Mouse (Mus musculus) cerebellum, adult 2 months (tissue): Measurements from ENCODE around the gene Klf9. TPM values are rescaled to one million over a fixed set of nuclear protein-coding genes. Genes with fewer than 3 reads are reported as not detected.

ENCODE experiments used
- DNase-seq, 2 experiments: peaks; one replicate each; pipeline ENCODE4 v3.0.0; 2021
- H3K27ac ChIP-seq: fragments of 200-500 bp; 2 replicates; pipeline ENCODE4 v1.5.1; 2012; ENCODE audit warnings: low read length, control low read depth, inconsistent platforms; ENCODE audit not compliant: insufficient read depth
- H3K27me3 ChIP-seq: fragments of 200-500 bp; 2 replicates; pipeline ENCODE4 v1.6.1; 2012; ENCODE audit warnings: inconsistent platforms, mild to moderate bottlenecking, low read length, moderate library complexity; ENCODE audit not compliant: control insufficient read depth, insufficient read depth
- H3K4me1 ChIP-seq: fragments of 200-500 bp; 2 replicates; pipeline ENCODE4 v1.6.1; 2011; ENCODE audit warnings: low read length; ENCODE audit not compliant: control insufficient read depth, insufficient read depth
- H3K4me3 ChIP-seq: fragments of 200-500 bp; replicated peaks from 2 replicates; pipeline ENCODE3; 2011; ENCODE audit warnings: mild to moderate bottlenecking, low read depth, low read length, control low read depth; ENCODE audit not compliant: insufficient read depth
- CTCF ChIP-seq: fragments of 200-500 bp; IDR thresholded peaks from 2 replicates; pipeline ENCODE4 v1.5.1; 2011; ENCODE audit warnings: low read depth, mild to moderate bottlenecking, control low read depth, low read length, moderate library complexity, borderline replicate concordance; ENCODE audit not compliant: insufficient read depth
- POLR2A ChIP-seq: fragments of 200-500 bp; IDR thresholded peaks from 2 replicates; pipeline ENCODE4 v1.6.1; 2011; ENCODE audit warnings: low read length, control low read depth, borderline replicate concordance; ENCODE audit not compliant: insufficient read depth
- WGBS: fragments of 180-500 bp; shearing (Covaris S2); methylation state at CpG from one replicate; pipeline ENCODE4 v1.1.7; 2018; 5-methylcytosine and 5-hydroxymethylcytosine counted together
- polyA plus RNA-seq: library from polyadenylated mRNA; depleted of rRNA; stranded (reverse); fragments of >200 nt; gene quantifications from 2 replicates; pipeline ENCODE4 v1.2.3, GENCODE M21; 2012

Gene Klf9
- polyA plus RNA-seq, 1 experiment: 93.5 TPM

DNA sequence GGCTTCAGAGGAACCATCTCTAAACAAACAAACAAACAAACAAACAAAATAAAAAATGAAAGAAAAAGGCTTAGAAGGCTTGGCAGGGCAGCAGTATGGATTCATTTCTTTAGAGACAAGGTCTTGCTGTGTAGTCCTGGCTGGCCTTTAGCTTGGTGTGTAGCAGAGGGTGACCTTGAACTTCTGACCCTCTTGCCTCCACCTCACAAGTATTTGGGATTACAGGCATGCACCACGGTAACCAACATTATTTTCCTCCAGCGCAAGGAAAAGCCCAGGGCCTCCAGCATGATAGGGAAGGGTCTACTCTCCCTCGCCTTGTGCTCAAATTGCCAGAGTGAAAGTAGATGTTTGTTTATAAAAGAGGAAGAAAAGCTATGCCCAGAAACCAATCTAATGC lies 34.1 kb downstream of the Klf9 start:
- 82% methylated on average over 3 of the region's 3 CpGs for WGBS
- Histone ChIP-seq H3K4me1 (peaks cover 5% of the 10 kb centered on the region), H3K4me3 (no peak overlapping the region), H3K27ac (no peak overlapping the region), H3K27me3 (no peaks in the 10 kb centered on the region)
- TF ChIP-seq CTCF (no peak), POLR2A (no peak)
- peak in 1 of 2 experiments; percentile 5 for DNase-seq

DNA sequence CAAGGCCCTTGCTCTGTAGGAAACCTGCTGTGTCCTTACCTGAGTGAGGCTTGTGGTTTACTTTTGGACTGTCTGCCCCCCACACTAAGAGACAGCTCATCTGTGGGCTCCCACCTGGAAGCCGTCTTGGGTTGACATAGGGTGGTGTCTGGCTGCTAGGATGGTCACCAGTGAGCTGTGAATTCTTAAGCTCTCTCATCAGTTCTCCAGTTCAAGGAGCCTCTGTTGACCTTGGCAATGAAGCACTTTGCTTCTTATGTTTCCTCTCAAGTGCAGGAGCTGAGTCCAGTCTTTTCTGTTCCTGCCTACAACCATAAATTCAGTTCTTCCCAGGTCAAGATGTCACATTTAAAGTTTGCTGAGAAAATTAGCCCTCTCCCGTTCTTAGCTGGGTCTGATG lies 34.5 kb downstream of the Klf9 start:
- no peak for DNase-seq

DNA sequence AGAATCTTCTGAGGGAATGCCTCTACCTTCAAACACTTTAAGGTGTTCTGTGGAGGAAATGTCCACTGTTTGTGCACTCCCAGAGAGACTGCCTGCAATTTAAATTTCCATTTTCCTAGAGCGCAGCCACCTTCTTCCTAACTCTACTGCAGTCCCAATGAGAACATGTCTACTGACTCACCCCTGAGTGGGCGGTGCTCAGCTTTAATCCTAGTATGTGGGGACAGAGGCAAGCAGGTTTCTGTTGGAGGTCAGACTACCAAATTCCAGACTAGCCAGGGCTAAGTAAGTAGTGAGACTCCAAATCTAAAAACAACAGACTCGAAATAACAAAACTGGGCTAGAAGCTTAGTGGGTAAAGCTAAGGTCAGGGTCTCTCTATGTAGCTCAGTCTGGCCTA lies 37.5 kb downstream of the Klf9 start:
- Histone ChIP-seq H3K27me3 (no peaks in the 10 kb centered on the region), H3K4me1 (no peaks in the 10 kb centered on the region), H3K27ac (no peak overlapping the region), H3K4me3 (no peak overlapping the region)
- DNase-seq: peak in 1 of 2 experiments; percentile 6
- 92% methylated on average over 3 of the region's 3 CpGs for WGBS
- TF ChIP-seq CTCF: no peak
- no peak for TF ChIP-seq POLR2A

More for the DNA sequence above, 34.5 kb downstream of the Klf9 start:
- Histone ChIP-seq H3K4me3 (no peak overlapping the region), H3K4me1 (peaks cover 2% of the 10 kb centered on the region), H3K27me3 (no peaks in the 10 kb centered on the region), H3K27ac (no peak overlapping the region)
- no peak for TF ChIP-seq POLR2A
- 88% methylated on average over 2 of the region's 2 CpGs for whole genome bisulfite sequencing

DNA sequence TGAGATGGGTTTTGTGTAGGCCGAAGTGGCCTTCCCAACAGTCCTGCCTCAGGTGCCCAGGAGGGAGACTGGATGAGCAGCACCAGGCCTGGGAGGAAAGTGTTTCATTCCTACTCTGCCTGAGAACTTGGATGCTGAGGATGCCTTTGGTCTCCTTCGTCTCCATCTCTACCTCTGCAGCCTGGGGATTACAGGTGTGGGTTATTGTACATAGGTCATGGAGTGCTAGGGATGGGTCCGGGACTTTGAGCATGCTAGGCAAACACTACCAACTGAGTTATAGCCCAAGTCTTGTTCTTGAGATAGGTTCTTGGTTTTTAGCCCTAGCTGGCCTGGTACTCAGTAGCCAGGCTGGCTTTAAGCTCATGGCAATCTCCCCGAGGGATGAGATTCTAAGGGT lies 42.5 kb downstream of the Klf9 start:
- TF ChIP-seq CTCF (no peak), POLR2A (no peak)
- 98% methylated on average over 4 of the region's 4 CpGs for WGBS
- H3K27ac ChIP-seq: no peak overlapping the region
- H3K4me1 ChIP-seq: peaks cover 7% of the 10 kb centered on the region; the same call in 1 of the 2 replicates
- H3K27me3 ChIP-seq: no peaks in the 10 kb centered on the region
- DNase-seq: no peak
- H3K4me3 ChIP-seq: no peak overlapping the region

DNA sequence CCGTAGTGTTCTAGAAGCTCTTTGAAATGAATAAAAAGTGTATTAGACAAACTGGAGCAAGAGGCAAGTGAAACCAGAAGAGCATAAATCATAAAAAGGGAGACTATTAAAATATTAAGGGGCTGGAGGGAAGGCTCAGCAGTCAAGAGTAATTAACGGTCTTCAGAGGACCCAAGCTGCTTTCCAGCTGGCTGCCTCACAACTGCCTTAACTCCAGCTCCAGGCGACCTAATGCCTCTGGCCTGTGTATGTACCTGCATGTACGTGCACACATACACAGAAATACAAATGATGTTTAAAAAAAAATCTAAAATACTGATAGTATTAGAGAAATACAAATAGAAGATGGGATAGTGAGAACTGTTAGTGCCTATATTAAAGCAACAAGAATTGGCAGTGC lies 43.0 kb downstream of the Klf9 start:
- 66% methylated on average over 4 of the region's 4 CpGs for WGBS
- Histone ChIP-seq H3K4me3 (no peak overlapping the region), H3K27me3 (no peaks in the 10 kb centered on the region), H3K27ac (no peak overlapping the region), H3K4me1 (peaks cover 7% of the 10 kb centered on the region; the same call in 1 of the 2 replicates)
- TF ChIP-seq CTCF: no peak
- no peak for TF ChIP-seq POLR2A
- no peak for DNase-seq

DNA sequence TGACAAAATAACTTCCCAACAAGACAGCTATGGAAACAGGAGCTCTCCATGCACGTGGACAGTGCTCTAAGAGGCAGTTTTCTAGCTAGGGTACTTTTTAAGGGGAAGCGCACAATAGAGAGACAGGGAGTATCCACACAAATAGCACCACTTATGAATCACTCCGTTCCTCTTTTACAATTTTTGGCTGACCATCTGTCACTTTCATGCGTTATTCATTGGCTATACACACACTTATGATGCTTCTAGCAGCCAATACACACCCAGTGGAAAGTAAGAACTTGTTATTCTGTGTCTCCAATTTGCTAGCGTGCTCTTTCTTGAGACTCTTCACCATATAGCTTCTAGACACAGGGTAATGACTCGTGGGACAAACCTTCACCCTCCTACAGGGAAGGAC lies 46.7 kb downstream of the Klf9 start:
- H3K4me3 ChIP-seq: no peak overlapping the region
- no peaks in the 10 kb centered on the region for H3K27me3 ChIP-seq
- no peak overlapping the region for H3K27ac ChIP-seq
- TF ChIP-seq POLR2A: no peak
- TF ChIP-seq CTCF: no peak
- DNase-seq: no peak
- WGBS: 43% methylated on average over 6 of the region's 6 CpGs
- peaks cover 7% of the 10 kb centered on the region; the same call in 1 of the 2 replicates for H3K4me1 ChIP-seq

DNA sequence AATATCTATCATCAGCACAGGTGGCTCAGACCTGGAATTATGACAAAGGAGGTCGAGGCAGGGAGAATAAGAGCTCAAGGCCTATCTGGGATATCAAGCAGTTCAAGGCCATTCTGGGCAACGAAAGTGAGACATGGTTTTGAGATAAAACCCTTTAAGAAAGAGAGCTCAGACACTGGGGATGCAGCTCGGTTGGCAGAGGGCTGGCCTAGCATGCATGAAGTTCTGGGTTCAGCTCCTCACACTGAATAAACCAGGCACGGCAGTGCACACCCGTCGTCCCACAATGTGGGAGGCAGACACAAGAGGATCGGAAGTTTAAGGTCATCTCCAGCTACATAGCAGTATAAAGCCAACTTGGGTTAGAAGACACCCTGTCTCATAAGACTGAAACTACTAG lies 48.0 kb downstream of the Klf9 start:
- no peak for DNase-seq
- Histone ChIP-seq H3K4me1 (peaks cover 7% of the 10 kb centered on the region; the same call in 1 of the 2 replicates), H3K27ac (no peak overlapping the region), H3K4me3 (no peak overlapping the region), H3K27me3 (no peaks in the 10 kb centered on the region)
- TF ChIP-seq CTCF: no peak
- no peak for TF ChIP-seq POLR2A
- WGBS: 94% methylated on average over 7 of the region's 7 CpGs

DNA sequence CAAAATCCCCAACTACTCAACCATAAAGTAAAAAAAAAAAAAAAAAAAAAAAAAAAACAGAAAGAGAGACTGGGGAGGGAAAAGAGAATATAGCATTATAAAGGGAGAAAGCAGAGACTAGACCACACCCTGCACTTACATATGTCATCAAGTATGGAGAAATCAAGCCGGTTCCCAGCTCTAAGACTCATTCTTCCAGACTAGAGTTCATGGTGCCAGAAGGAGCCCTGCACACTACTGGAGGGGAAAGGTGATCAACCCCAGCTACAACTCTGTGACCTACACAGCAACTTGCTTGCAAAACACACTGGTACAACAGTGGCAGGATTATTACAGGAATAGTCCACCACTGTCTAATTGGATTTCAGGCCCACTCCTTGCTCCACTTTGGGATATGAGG lies 48.7 kb downstream of the Klf9 start:
- 93% methylated on average over 1 of the region's 1 CpGs for WGBS
- TF ChIP-seq CTCF (no peak), POLR2A (no peak)
- Histone ChIP-seq H3K4me3 (no peak overlapping the region), H3K27me3 (no peaks in the 10 kb centered on the region), H3K27ac (no peak overlapping the region), H3K4me1 (peaks cover 7% of the 10 kb centered on the region; the same call in 1 of the 2 replicates)
- no peak for DNase-seq
